Mouse (Mus musculus) gastrocnemius, postnatal 10 days (tissue): ENCODE data around the gene Acot8. TPM values are rescaled to one million over a fixed set of nuclear protein-coding genes. Genes with fewer than 3 reads are reported as not detected.
A peak's percentile ranks its signal among the peaks of the same experiment; 100 is the strongest.
"Not testable (repeated sequence)": the region's sequence is repeated elsewhere in the genome, so short reads cannot be mapped to it uniquely, and the experiment has no call there.

Source experiments
- DNase-seq: peaks from one replicate; pipeline ENCODE4 v3.0.0; 2021; ENCODE audit warnings: mixed read lengths
- total RNA-seq, 2 experiments: library from RNA; stranded (reverse); gene quantifications; 2 replicates each; pipeline ENCODE4 v1.2.3; 2021

Gene Acot8
- total RNA-seq, 2 experiments from 2014 or later: 9.7 to 10.4 TPM

DNA sequence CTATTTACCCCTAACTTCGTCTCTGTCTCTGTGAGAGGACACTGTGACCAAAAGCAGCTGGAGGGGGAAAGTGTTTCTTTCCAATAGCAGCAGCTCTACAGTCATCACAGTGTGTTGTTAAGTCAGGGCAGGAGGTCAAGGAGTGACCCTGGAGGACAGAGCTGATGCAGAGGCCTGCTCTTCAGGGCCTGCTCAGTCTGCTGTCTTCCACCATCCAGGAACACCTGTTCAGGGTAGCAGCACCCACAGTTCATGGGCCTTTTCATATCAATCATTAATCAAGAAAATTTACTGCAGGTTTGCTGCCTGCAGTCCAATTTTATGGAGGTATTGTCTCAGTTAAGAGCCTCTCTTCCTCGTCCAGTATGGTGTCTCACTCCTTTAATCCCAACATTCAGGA, 8.9 kb upstream of the Acot8 start:
- DNase-seq: no peak

DNA sequence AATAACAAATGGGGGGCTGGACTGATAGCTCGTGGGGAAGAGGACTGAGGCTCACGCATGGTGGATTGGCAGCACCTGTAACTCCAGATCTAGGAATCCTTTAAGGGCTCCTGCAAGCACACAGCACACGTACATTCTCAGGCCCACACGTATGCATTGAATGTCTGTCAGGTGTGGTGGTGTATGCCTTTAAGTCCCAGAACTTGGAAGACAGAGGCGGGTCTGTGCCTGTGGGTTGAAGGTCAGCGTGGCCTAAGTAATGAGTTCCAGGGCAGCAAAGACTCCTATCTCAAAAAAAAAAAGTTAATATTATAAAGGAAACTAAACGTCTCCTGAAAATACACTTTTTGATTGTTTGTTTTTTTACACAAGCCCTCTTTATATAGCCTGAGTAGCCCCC, 1.9 kb upstream of the Acot8 start:
- DNase-seq: no peak

DNA sequence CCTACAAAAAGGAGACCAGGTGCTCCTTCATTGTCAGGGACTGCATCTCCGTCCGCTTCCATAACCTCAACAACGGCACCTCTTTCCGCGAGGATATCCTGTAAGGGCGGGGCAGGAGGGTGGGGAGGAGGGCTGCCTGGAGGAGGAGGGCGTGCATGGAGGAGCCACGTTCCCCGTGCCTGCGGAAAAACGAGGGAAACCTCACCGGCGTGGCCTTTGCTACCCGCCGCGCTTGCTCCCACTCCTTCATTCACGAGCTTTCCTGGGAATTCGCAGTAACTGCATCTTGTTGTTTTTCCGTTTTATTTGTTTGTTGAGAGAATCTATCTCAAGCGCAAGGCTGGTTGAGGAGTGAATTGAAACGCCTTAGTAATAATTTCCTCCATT, 643 bp upstream of the Acot8 start:
- no peak for DNase-seq

- no peak for DNase-seq
These were observed 765 bp downstream of the Acot8 start for GRCm38 (mm10) chr2:164803921-164804313.

GRCm38 (mm10) chr2:164803201-164803920, 1.3 kb downstream of the Acot8 start:
- no peak for DNase-seq

GRCm38 (mm10) chr2:164800252-164801004, 4.3 kb downstream of the Acot8 start:
- DNase-seq: no peak

DNA sequence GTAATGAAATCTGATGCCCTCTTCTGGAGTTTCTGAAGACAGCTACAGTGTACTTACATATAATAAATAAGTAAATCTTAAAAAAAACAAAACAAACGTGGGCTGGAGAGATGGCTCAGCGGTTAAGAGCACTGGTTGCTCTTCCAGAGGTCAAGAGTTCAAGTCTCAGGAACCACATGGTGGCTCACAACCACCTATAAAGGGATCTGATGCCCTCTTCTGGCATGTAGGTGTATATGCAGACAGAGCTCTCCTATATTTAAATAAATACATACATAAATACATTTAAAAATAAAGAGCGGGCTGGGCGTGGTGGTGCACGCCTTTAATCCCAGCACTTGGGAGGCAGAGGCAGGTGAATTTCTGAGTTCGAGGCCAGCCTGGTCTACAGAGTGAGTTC, 6.1 kb downstream of the Acot8 start:
- not testable (repeated sequence) for DNase-seq

- no peak for DNase-seq
These were observed 8.8 kb downstream of the Acot8 start for GRCm38 (mm10) chr2:164795868-164796267.

- DNase-seq: peak; percentile 88
These were observed 10.4 kb downstream of the Acot8 start for GRCm38 (mm10) chr2:164794293-164794692.

- DNase-seq: no peak
These were observed 10.9 kb downstream of the Acot8 start for GRCm38 (mm10) chr2:164793772-164794171.

GRCm38 (mm10) chr2:164793236-164793635, 11.4 kb downstream of the Acot8 start:
- DNase-seq: peak; percentile 59

DNA sequence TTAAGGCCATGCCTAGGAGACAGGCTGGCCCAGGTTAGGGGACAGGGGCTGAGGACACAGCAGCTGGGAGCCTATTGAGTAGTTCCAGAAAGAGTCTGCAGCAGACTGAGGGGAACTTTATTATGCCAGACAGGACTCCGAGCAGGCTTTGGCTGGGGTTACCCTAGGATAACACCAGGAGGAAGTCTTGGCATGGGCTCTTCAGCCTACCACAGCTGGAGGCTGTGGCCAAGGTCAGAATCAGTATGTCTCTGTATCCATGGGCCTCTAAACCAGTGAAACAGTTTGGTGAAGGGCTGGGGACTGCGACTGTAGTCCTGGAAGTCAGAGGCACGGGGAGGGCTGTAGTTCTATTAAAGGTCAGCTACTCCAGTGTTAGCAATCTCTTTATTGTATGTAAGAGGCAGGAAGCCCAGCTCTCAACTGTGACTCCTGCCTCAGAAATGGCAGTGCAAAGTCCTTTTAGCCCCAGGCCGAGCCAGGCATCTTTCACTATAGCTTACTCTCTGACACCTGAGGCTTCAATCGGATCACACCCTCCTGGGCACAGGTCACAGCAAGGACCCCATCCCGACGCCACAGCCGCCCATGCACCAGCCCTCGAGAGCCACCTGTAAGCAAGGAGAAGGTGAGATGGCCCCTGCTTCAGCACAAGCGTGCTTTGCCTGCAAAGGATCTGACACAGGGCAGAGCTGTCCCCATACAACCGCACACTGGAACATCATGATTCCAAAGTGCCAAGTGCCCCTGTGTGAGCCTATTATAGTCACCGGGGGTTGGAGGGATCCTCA, 12.1 kb downstream of the Acot8 start:
- no peak for DNase-seq

DNA sequence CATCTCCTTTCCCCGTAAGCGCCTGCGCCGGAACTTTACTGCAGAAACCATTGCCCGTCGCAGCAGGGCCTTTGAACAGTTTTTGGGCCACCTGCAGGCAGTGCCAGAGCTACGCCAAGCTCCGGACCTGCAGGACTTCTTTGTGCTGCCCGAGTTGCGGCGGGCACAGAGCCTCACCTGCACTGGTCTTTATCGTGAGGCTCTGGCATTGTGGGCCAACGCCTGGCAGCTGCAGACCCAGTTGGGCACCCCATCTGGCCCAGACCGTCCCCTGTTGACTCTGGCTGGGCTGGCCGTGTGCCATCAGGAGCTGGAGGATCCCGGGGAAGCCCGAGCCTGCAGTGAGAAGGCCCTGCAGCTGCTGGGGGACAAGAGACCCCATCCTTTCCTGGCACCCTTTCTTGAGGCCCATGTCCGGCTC, 12.8 kb downstream of the Acot8 start:
- no peak for DNase-seq

DNA sequence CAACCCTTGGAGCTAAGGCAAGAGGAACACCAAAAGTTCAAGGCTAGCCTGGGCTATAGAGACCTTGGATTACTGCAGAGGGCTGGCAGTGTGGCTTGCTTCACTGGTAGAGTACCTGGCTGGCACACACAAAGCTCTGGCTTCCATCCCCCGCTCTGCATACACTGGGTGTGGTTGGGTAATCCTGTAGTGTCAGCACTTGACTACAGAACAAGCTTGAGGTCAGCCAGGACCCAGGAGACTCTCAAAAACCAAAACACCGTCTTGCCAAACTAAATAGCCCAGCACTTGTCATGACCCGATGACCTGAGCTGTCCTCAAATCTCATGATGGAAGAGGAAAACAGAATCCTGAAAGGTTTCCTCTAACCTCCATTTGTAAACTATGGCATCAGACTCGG, 14.2 kb downstream of the Acot8 start:
- no peak for DNase-seq

DNA sequence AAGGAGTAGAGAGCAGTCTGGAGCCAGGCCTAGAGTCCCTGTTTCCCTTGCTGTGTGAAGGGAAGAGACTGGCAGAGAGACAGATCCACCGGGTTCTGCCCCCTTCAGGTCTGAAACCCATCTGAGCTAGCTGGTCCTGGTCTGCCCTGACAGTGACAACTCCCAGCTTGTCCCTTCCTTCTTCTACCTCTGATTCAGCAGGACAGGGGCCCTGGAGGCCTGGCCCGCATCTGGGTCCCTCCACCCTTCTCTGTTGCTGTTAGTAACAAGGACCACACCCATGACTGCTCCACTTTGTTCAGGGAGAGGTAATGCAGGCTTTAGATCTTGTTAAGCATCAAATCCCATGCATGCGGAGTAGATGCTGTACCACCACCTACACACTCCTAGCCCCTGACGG, 16.3 kb downstream of the Acot8 start:
- no peak for DNase-seq

DNA sequence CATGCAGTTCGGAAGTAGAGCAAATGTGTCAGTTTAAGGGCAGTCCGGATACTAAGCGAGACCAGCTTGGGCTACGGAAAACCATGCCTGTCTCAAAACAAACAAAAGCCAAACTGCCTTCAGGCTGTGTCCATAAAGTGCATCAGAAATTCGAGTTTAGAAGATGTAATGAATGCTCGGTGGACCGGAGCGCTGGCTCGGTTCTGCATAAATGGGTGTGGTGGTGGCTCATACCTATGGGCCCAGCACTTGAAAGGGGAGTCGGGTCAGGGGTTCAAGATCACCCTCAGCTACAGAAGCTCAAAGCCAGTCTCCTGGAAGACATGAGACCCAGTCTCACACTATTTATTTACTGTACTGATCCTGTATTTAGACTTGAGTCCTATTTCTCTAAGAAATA, 16.9 kb downstream of the Acot8 start:
- no peak for DNase-seq

- DNase-seq: no peak
These were observed 17.6 kb downstream of the Acot8 start for GRCm38 (mm10) chr2:164787032-164787431.

GRCm38 (mm10) chr2:164786388-164786885, 18.2 kb downstream of the Acot8 start:
- DNase-seq: no peak

DNA sequence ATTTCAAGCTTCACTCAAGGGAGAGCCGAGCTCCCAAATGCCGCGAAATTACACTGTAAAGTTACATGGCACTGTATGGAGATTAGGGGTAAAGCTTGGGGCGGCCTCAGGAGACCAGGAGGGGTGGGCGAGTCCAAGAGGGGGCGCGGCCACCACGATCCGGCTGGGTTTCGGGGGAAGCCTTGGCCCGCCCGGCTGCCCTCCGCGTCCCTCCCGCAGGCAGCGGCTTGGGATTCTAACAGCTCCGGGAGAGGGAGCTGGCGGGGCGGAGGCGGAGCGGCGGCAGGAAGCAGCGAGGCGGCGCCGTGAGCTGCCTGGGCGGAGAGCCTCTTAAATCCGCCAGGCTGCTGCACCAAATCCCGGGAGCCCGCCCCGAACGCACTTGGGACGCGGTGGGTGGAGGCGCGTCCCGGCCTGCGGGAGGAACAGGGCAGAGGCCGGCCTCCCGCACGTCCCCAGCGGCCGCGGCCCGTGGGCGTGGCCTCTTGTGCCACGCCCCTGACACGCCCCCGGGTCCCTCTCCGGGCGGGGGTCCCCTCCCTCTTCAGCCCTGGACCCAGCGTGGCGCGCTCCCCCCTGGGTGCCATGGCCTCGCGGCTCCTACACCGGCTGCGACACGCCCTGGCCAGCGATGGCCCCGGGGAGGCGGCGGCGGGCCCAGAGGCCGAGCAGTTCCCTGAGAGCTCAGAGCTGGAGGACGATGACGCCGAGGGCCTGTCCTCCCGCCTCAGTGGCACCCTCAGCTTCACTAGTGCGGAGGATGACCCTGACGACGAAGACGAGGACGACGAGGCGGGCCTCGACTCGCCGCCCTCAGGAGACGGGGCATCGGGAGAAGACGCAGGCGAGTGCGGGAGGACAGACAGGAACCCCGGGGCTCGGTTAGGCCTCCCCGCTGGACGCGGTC, 18.9 kb downstream of the Acot8 start, which contains the start of gene Snx21:
Snx21 (plus strand) TSS at position 343 of the 907 bp plus-strand sequence.
- DNase-seq: peak; percentile 85

GRCm38 (mm10) chr2:164784869-164785420, 19.7 kb downstream of the Acot8 start:
- no peak for DNase-seq

- DNase-seq: no peak
These were observed 20.6 kb downstream of the Acot8 start for GRCm38 (mm10) chr2:164783926-164784581.
